Comparison of ENCODE assay signal across 30 mouse cellular contexts in the genomic region with DNA sequence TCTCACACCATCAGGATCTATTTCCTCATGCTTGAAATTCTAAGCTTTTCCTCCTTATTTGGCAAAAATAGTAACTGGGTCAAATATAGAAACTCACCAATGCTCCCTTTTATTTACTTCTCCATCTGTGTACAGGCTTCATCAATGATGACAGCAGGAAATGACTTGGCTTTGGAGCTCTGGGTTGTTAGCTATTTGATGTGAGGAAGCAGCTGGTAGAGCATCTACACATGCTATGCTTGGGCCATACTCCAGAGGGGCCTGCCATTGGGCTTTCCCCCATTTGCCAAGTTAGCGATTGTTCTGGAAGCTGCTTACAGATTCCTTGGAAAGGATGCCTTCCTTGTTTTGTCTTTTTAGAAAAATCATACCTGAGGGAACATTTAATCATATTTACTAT.
A peak's percentile ranks its signal among the peaks of the same experiment; 100 is the strongest.
DNase-seq lines count a peak whose midpoint lies in the region; ATAC-seq lines count a peak whose summit lies in the region.
"Had no signal": no experiment of that assay in that cellular context is flagged by ENCODE, and none has a peak within 500 bp of the region (broad histone marks: within the 10 kb centered on the region; RNA-seq: fewer than 3 reads in every experiment).

No protein-coding gene starts in this region.

- no peak for ATAC-seq in forebrain, embryonic 14.5 days
- ATAC-seq in forebrain, embryonic 12.5 days (ENCODE audit: low FRiP score) = no peak
- ATAC-seq: forebrain, embryonic 16.5 days; inflammation-experienced regulatory T-cells, adult 6 months; liver, postnatal 0 days; midbrain, embryonic 13.5 days; Patski had no signal

- H3K36me3 ChIP-seq in forebrain, embryonic 14.5 days (ENCODE audit: control insufficient read depth, insufficient read depth, low read length) = no peaks in the 10 kb centered on the region
- no peaks in the 10 kb centered on the region for H3K36me3 ChIP-seq in forebrain, embryonic 12.5 days (replicated peaks)
- H3K36me3 ChIP-seq: embryonic facial prominence, embryonic 13.5 days; G1E; hindbrain, embryonic 12.5 days; limb, embryonic 10.5 days; midbrain, embryonic 13.5 days had no signal

- H3K4me2 ChIP-seq in forebrain, embryonic 14.5 days (ENCODE audit: low read length) = no peak overlapping the region
- H3K4me2 ChIP-seq in forebrain, embryonic 12.5 days = no peak overlapping the region
- H3K4me2 ChIP-seq: embryonic facial prominence, embryonic 13.5 days; hindbrain, embryonic 12.5 days; midbrain, embryonic 13.5 days had no signal

- no peak overlapping the region for H3K9ac ChIP-seq in forebrain, embryonic 14.5 days (ENCODE audit: low read length)
- no peak overlapping the region for H3K9ac ChIP-seq in forebrain, embryonic 12.5 days
- H3K9ac ChIP-seq: embryonic facial prominence, embryonic 13.5 days; hindbrain, embryonic 12.5 days; liver, postnatal 0 days; midbrain, embryonic 13.5 days had no signal

- no peak overlapping the region for H3K4me3 ChIP-seq in forebrain, embryonic 14.5 days (ENCODE audit: low read depth, low read length)
- H3K4me3 ChIP-seq in forebrain, embryonic 12.5 days (replicated peaks) = no peak overlapping the region
- H3K4me3 ChIP-seq: embryonic facial prominence, embryonic 13.5 days; heart, adult 2 months; hindbrain, embryonic 12.5 days; limb, embryonic 10.5 days; megakaryocyte, embryonic 14.5 days; midbrain, embryonic 13.5 days had no signal

- H3K27ac ChIP-seq in forebrain, embryonic 14.5 days (ENCODE audit: low read depth, low read length) = no peak overlapping the region
- H3K27ac ChIP-seq in forebrain, embryonic 12.5 days = no peak overlapping the region
- H3K27ac ChIP-seq: embryonic facial prominence, embryonic 13.5 days; heart, adult 2 months; hindbrain, embryonic 12.5 days; limb, embryonic 10.5 days; midbrain, embryonic 13.5 days; stomach, postnatal 0 days had no signal

- 95% methylated on average over 1 of the region's 1 CpGs for WGBS in forebrain, embryonic 14.5 days
- 100% methylated on average over 1 of the region's 1 CpGs for WGBS in forebrain, embryonic 12.5 days

- DNase-seq in forebrain, embryonic 14.5 days (ENCODE audit: low spot score) = peak; percentile 0
- DNase-seq in layer of hippocampus, adult 9-11 months = peak; percentile 18
- DNase-seq in layer of hippocampus, postnatal 36 days = no peak
- DNase-seq in cerebellum, adult 8-10 months = peak; percentile 1
- DNase-seq in cerebellum, postnatal 25 days = peak; percentile 3 to 10
- DNase-seq in urinary bladder, postnatal 10 days (ENCODE audit: low spot score) = no peak
- DNase-seq in c-Kit-positive CD71-positive TER-119-positive erythroid progenitor cells, embryonic 14.5 days (ENCODE audit: low spot score) = no peak
- DNase-seq: adrenal gland, postnatal 36 days; B cell, adult 2 months; gastrocnemius, postnatal 25 days; heart, adult 2 months; kidney, adult 18-20 months; kidney, postnatal 14 days; liver; liver, postnatal 0 days; lung, postnatal 14 days; thymus, adult 2 months; thymus, postnatal 4 days had no signal

- no peaks in the 10 kb centered on the region for H3K27me3 ChIP-seq in forebrain, embryonic 14.5 days (replicated peaks; ENCODE audit: control insufficient read depth, insufficient read depth, low read length)
- no peaks in the 10 kb centered on the region for H3K27me3 ChIP-seq in forebrain, embryonic 12.5 days
- H3K27me3 ChIP-seq: CH12.LX; embryonic facial prominence, embryonic 13.5 days; hindbrain, embryonic 12.5 days; megakaryocyte, embryonic 14.5 days; midbrain, embryonic 13.5 days had no signal

- no peaks in the 10 kb centered on the region for H3K4me1 ChIP-seq in forebrain, embryonic 14.5 days (ENCODE audit: control insufficient read depth, insufficient read depth, low read length)
- no peaks in the 10 kb centered on the region for H3K4me1 ChIP-seq in forebrain, embryonic 12.5 days
- H3K4me1 ChIP-seq: embryonic facial prominence, embryonic 13.5 days; hindbrain, embryonic 12.5 days; limb, embryonic 10.5 days; megakaryocyte, embryonic 14.5 days; midbrain, embryonic 13.5 days had no signal

- no peaks in the 10 kb centered on the region for H3K9me3 ChIP-seq in forebrain, embryonic 14.5 days (replicated peaks; ENCODE audit: control insufficient read depth, low read length)
- no peaks in the 10 kb centered on the region for H3K9me3 ChIP-seq in forebrain, embryonic 12.5 days
- H3K9me3 ChIP-seq: embryonic facial prominence, embryonic 13.5 days; G1E; hindbrain, embryonic 12.5 days; limb, embryonic 10.5 days; megakaryocyte, embryonic 14.5 days; midbrain, embryonic 13.5 days had no signal

Comparison
In these comparisons a context has a peak if more than half of its experiments do, and no peak if none do; other contexts are left out.
1. DNase-seq: peak in forebrain, embryonic 14.5 days (single experiment), layer of hippocampus, adult 9-11 months (single experiment), cerebellum, adult 8-10 months (single experiment) and cerebellum, postnatal 25 days (2 of 2); none in layer of hippocampus, postnatal 36 days (0 of 2), urinary bladder, postnatal 10 days (single experiment) and c-Kit-positive CD71-positive TER-119-positive erythroid progenitor cells, embryonic 14.5 days (single experiment).